Mouse (Mus musculus): ENCODE measurements around the gene Slc44a5. TPM values are rescaled to one million over a fixed set of nuclear protein-coding genes. Genes with fewer than 3 reads are reported as not detected.
A peak's percentile ranks its signal among the peaks of the same experiment; 100 is the strongest.

Gene Slc44a5
- polyA plus RNA-seq, 1 experiment from 2014 or later, result 0.45 TPM

GRCm38 (mm10) chr3:154292126-154292525 is 318.9 kb downstream of the Slc44a5 start:
- no peak for ATAC-seq (ENCODE audit: insufficient number of reproducible peaks, insufficient read depth, low FRiP score, low TSS enrichment, low read depth)
- Histone ChIP-seq H3K4me1 (replicated peaks) (no peaks in the 10 kb centered on the region; the same call in 1 of the 2 replicates), H3K4me3 (replicated peaks) (no peak overlapping the region), H3K27me3 (peaks cover 44% of the 10 kb centered on the region), H3K27ac (no peak overlapping the region), H3K9me3 (no peaks in the 10 kb centered on the region), H3K36me3 (no peaks in the 10 kb centered on the region), H3K9ac (replicated peaks) (no peak overlapping the region), H3K4me2 (no peak overlapping the region)
- WGBS, result 71% methylated on average over 5 of the region's 5 CpGs

- Histone ChIP-seq H3K4me3 (replicated peaks) (no peak overlapping the region), H3K4me1 (replicated peaks) (no peaks in the 10 kb centered on the region; the same call in 1 of the 2 replicates), H3K4me2 (no peak overlapping the region), H3K27ac (no peak overlapping the region), H3K9me3 (no peaks in the 10 kb centered on the region), H3K36me3 (no peaks in the 10 kb centered on the region), H3K9ac (replicated peaks) (no peak overlapping the region), H3K27me3 (peaks cover 40% of the 10 kb centered on the region)
- WGBS, result 83% methylated on average over 9 of the region's 9 CpGs
- no peak for ATAC-seq (ENCODE audit: insufficient number of reproducible peaks, insufficient read depth, low FRiP score, low TSS enrichment, low read depth)
Measured at GRCm38 (mm10) chr3:154293839-154294490, 320.7 kb downstream of the Slc44a5 start.

GRCm38 (mm10) chr3:154294924-154295834 is 321.9 kb downstream of the Slc44a5 start:
- Histone ChIP-seq H3K36me3 (no peaks in the 10 kb centered on the region), H3K4me3 (replicated peaks) (no peak overlapping the region), H3K27me3 (peaks cover 38% of the 10 kb centered on the region), H3K4me1 (replicated peaks) (no peaks in the 10 kb centered on the region; the same call in 1 of the 2 replicates), H3K9me3 (no peaks in the 10 kb centered on the region), H3K27ac (no peak overlapping the region), H3K4me2 (no peak overlapping the region), H3K9ac (replicated peaks) (no peak overlapping the region)
- WGBS, result 80% methylated on average over 17 of the region's 17 CpGs
- no peak for ATAC-seq (ENCODE audit: insufficient number of reproducible peaks, insufficient read depth, low FRiP score, low TSS enrichment, low read depth)

GRCm38 (mm10) chr3:154297499-154297898 is 324.3 kb downstream of the Slc44a5 start:
- Histone ChIP-seq H3K27ac (no peak overlapping the region), H3K4me2 (no peak overlapping the region), H3K9me3 (no peaks in the 10 kb centered on the region), H3K27me3 (peaks cover 23% of the 10 kb centered on the region; the same call in 1 of the 2 replicates), H3K4me1 (replicated peaks) (no peaks in the 10 kb centered on the region; the same call in 1 of the 2 replicates), H3K4me3 (replicated peaks) (no peak overlapping the region), H3K36me3 (no peaks in the 10 kb centered on the region), H3K9ac (replicated peaks) (no peak overlapping the region)
- ATAC-seq (ENCODE audit: insufficient number of reproducible peaks, insufficient read depth, low FRiP score, low TSS enrichment, low read depth), result no peak
- WGBS, result 58% methylated on average over 6 of the region's 6 CpGs

- no peak overlapping the region for H3K9ac ChIP-seq (replicated peaks)
- H3K27ac ChIP-seq, result no peak overlapping the region
- no peaks in the 10 kb centered on the region; the same call in 1 of the 2 replicates for H3K4me1 ChIP-seq (replicated peaks)
- ATAC-seq (ENCODE audit: insufficient number of reproducible peaks, insufficient read depth, low FRiP score, low TSS enrichment, low read depth), result no peak
- H3K9me3 ChIP-seq, result no peaks in the 10 kb centered on the region
- H3K36me3 ChIP-seq, result no peaks in the 10 kb centered on the region
- no peak overlapping the region for H3K4me3 ChIP-seq (replicated peaks)
- no peak overlapping the region for H3K4me2 ChIP-seq
- peaks cover 18% of the 10 kb centered on the region; the same call in 1 of the 2 replicates for H3K27me3 ChIP-seq
Measured at GRCm38 (mm10) chr3:154298490-154298889, 325.3 kb downstream of the Slc44a5 start.

- Histone ChIP-seq H3K36me3 (no peaks in the 10 kb centered on the region), H3K4me2 (no peak overlapping the region), H3K27me3 (peaks cover 9% of the 10 kb centered on the region; the same call in 1 of the 2 replicates), H3K4me1 (replicated peaks) (peaks cover 5% of the 10 kb centered on the region), H3K9me3 (no peaks in the 10 kb centered on the region), H3K4me3 (replicated peaks) (no peak overlapping the region), H3K27ac (no peak overlapping the region), H3K9ac (replicated peaks) (no peak overlapping the region)
- no peak for ATAC-seq (ENCODE audit: insufficient number of reproducible peaks, insufficient read depth, low FRiP score, low TSS enrichment, low read depth)
- WGBS, result 92% methylated on average over 9 of the region's 9 CpGs
Measured at GRCm38 (mm10) chr3:154300006-154300405, 326.8 kb downstream of the Slc44a5 start.

GRCm38 (mm10) chr3:154301102-154301501 is 327.9 kb downstream of the Slc44a5 start:
- ATAC-seq (ENCODE audit: insufficient number of reproducible peaks, insufficient read depth, low FRiP score, low TSS enrichment, low read depth), result no peak

GRCm38 (mm10) chr3:154305163-154305884 is 332.1 kb downstream of the Slc44a5 start:
- Histone ChIP-seq H3K4me3 (replicated peaks) (no peak overlapping the region), H3K9me3 (no peaks in the 10 kb centered on the region), H3K4me1 (replicated peaks) (peaks cover 14% of the 10 kb centered on the region), H3K27ac (no peak overlapping the region), H3K4me2 (peak overlapping the region; percentile 22), H3K9ac (replicated peaks) (no peak overlapping the region), H3K27me3 (peaks cover 5% of the 10 kb centered on the region; the same call in 1 of the 2 replicates), H3K36me3 (no peaks in the 10 kb centered on the region)
- peak; percentile 64; the same call in 1 of the 2 replicates for ATAC-seq (ENCODE audit: insufficient number of reproducible peaks, insufficient read depth, low FRiP score, low TSS enrichment, low read depth)
- WGBS, result 43% methylated on average over 16 of the region's 16 CpGs

More at GRCm38 (mm10) chr3:154301102-154301501, 327.9 kb downstream of the Slc44a5 start:
- Histone ChIP-seq H3K9ac (replicated peaks) (no peak overlapping the region), H3K4me3 (replicated peaks) (no peak overlapping the region), H3K27ac (no peak overlapping the region), H3K4me1 (replicated peaks) (peaks cover 14% of the 10 kb centered on the region), H3K9me3 (no peaks in the 10 kb centered on the region), H3K36me3 (no peaks in the 10 kb centered on the region), H3K4me2 (no peak overlapping the region), H3K27me3 (peaks cover 5% of the 10 kb centered on the region; the same call in 1 of the 2 replicates)
- 82% methylated on average over 4 of the region's 4 CpGs for WGBS

- Histone ChIP-seq H3K9me3 (no peaks in the 10 kb centered on the region), H3K36me3 (no peaks in the 10 kb centered on the region), H3K27me3 (peaks cover 28% of the 10 kb centered on the region), H3K4me2 (no peak overlapping the region), H3K9ac (replicated peaks) (no peak overlapping the region), H3K27ac (no peak overlapping the region), H3K4me1 (replicated peaks) (no peaks in the 10 kb centered on the region), H3K4me3 (replicated peaks) (no peak overlapping the region)
- no peak for ATAC-seq (ENCODE audit: insufficient number of reproducible peaks, insufficient read depth, low FRiP score, low TSS enrichment, low read depth)
- WGBS, result 19% methylated on average over 5 of the region's 5 CpGs
Measured at GRCm38 (mm10) chr3:154317651-154318248, 344.5 kb downstream of the Slc44a5 start.

All from limb, embryonic 12.5 days (tissue).